Mouse (Mus musculus) forebrain, embryonic 10.5 days (tissue): ENCODE results near the gene Ric3. TPM values are rescaled to one million over a fixed set of nuclear protein-coding genes. Genes with fewer than 3 reads are reported as not detected.
"Not testable (repeated sequence)": the region's sequence is repeated elsewhere in the genome, so short reads cannot be mapped to it uniquely, and the experiment has no call there.

Experiments used
- DNase-seq: peaks from one replicate; pipeline ENCODE4 v3.0.0-alpha.2; 2017; ENCODE audit warnings: low spot score; ENCODE audit errors: extremely low spot score
- H3K27ac ChIP-seq: fragments of 300-500 bp; sonication (generic); 2 replicates; pipeline ENCODE4 v1.5.1; 2016; ENCODE audit warnings: mild to moderate bottlenecking
- H3K27me3 ChIP-seq: fragments of 300-500 bp; sonication (generic); 2 replicates; pipeline ENCODE4 v1.6.1; 2016; ENCODE audit warnings: mild to moderate bottlenecking; ENCODE audit not compliant: poor library complexity, severe bottlenecking
- H3K36me3 ChIP-seq: fragments of 300-500 bp; sonication (generic); replicated peaks from 2 replicates; pipeline ENCODE4 v1.6.1; 2016; ENCODE audit warnings: mild to moderate bottlenecking, moderate library complexity
- H3K4me1 ChIP-seq: fragments of 300-500 bp; sonication (generic); 2 replicates; pipeline ENCODE4 v1.6.1; 2016
- H3K4me3 ChIP-seq: fragments of 300-500 bp; sonication (generic); 2 replicates; pipeline ENCODE4 v1.5.1; 2016; ENCODE audit warnings: mild to moderate bottlenecking, moderate library complexity
- H3K9me3 ChIP-seq: fragments of 300-500 bp; sonication (generic); 2 replicates; pipeline ENCODE4 v1.6.1; 2016; ENCODE audit warnings: mild to moderate bottlenecking, moderate library complexity
- WGBS: fragments of 180-500 bp; shearing (Covaris S2); methylation state at CpG from one replicate; pipeline ENCODE4 v1.1.7; 2016; 5-methylcytosine and 5-hydroxymethylcytosine counted together
- polyA plus RNA-seq: library from polyadenylated mRNA; unstranded; fragments of >200 nt; fragmentation: Nextera tagmentation; extraction: Ambion mirVana; gene quantifications from 2 replicates; pipeline ENCODE4 v1.2.1, GENCODE M21; 2016

Gene Ric3
- polyA plus RNA-seq, 1 experiment from 2014 or later = 17.3 TPM

DNA sequence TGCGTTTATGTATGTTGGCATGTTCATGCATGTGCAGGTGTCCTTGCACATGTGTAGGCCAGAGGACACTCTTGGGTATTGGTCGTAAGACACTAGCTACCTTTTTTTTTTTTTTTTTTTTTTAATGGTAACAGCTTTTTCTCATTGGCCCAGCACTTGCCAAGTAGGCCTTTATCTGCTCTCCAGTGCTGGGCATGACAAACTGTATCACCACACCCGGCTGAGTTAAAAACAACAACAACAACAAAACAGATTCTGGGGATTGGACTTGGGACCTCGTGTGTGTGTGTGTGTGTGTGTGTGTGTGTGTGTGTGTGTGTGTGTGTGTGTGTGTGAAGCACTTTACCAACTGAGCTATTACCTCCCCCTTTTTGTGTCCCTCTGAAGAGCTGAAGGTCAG is 13.5 kb upstream of the Ric3 start:
- Histone ChIP-seq H3K4me3 (no peak overlapping the region), H3K36me3 (no peaks in the 10 kb centered on the region), H3K4me1 (peaks cover 10% of the 10 kb centered on the region), H3K27ac (no peak overlapping the region), H3K9me3 (no peaks in the 10 kb centered on the region), H3K27me3 (peaks cover 7% of the 10 kb centered on the region)
- 79% methylated on average over 4 of the region's 4 CpGs for WGBS
- DNase-seq = no peak

DNA sequence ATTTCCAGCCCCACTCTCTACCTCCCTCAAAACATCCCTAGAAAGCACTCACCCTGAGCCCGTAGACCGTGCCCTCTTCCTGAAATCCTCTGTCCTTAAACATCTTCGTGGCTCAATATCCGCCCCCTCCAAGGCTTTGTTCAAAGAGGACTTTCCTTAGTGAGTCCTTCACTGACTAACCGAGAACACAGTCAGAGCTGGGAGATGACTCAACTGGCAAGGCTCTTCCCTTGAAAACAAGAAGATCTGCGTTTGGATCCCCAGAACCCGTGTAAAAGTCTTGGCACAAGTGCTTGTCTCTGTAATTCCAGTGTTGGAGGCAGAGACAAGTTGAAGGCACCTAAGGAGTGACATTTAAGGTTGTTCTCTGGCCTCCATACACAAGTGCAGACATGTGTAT is 11.2 kb upstream of the Ric3 start:
- Histone ChIP-seq H3K4me3 (no peak overlapping the region), H3K9me3 (no peaks in the 10 kb centered on the region), H3K27ac (no peak overlapping the region), H3K27me3 (no peaks in the 10 kb centered on the region; the same call in 1 of the 2 replicates), H3K36me3 (no peaks in the 10 kb centered on the region), H3K4me1 (peaks cover 10% of the 10 kb centered on the region)
- no peak for DNase-seq
- no CpG with 5 or more reads among the region's 7 CpGs for WGBS

DNA sequence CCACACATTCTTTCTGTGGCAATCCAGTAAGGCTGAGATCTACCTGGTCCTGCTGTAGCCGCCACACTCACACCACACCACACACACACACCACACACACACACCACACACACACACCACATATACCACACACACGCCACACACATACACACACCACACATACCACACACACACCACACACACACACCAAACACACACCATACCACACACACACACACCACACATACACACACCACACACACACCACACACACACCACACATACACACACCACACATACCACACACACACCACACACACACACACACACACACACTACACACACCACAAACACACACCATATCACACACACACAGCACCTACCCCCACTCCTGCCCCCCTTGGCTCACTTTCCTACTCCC is 8.2 kb upstream of the Ric3 start:
- H3K9me3 ChIP-seq, H3K4me1 ChIP-seq, H3K27ac ChIP-seq, H3K27me3 ChIP-seq, H3K36me3 ChIP-seq, H3K4me3 ChIP-seq, DNase-seq: not testable (repeated sequence)
- no CpG with 5 or more reads among the region's 2 CpGs for WGBS

DNA sequence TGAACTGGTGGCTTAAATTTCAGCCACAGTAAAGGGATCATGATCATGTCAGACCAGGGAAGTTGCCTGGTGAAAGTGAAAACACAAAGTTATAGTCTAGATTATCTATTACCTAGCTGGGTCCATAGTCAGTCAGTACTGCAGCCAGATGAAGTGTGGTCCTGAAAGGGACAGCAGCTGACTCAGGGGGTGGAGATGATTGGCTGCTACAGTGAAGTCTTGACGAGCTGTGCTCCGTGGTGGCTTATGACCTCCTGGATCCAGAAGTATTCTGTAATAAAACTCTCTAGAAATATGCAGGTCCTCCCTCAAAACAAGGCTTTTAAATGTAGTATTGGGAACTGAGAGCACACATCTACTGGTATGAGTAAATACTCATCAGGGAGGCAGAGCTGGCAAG is 3.8 kb upstream of the Ric3 start:
- no peak for DNase-seq

DNA sequence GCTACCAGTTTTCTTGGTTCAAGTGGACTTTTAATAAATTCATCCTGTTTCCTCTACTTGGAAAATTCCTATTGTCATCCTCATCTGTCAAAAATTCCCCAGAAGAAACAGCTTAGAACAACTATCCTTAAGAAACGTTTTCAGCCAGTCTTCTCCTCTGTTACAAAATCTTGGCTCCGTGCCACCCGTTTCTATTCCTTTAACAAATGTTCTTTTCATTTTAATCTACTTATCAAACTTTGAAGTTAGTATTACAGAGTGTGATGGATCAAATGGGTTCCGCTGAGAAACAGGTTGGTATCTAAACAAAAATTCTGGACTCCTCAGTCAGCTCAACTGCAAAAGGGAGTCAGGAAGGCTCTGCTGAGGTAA is 668 bp upstream of the Ric3 start:
- Histone ChIP-seq H3K36me3 (no peaks in the 10 kb centered on the region; the same call in 1 of the 2 replicates), H3K4me1 (peaks cover 20% of the 10 kb centered on the region), H3K27ac (no peak overlapping the region), H3K27me3 (peaks cover 18% of the 10 kb centered on the region; the same call in 1 of the 2 replicates), H3K9me3 (no peaks in the 10 kb centered on the region), H3K4me3 (0 out of 2 replicates have a peak overlapping the region, but pooled peaks have one; percentile 62)
- DNase-seq = no peak
- 83% methylated on average over 4 of the region's 4 CpGs for WGBS

More for the DNA sequence above, 3.8 kb upstream of the Ric3 start:
- Histone ChIP-seq H3K27me3 (peaks cover 18% of the 10 kb centered on the region; the same call in 1 of the 2 replicates), H3K36me3 (no peaks in the 10 kb centered on the region), H3K27ac (no peak overlapping the region), H3K4me1 (peaks cover 17% of the 10 kb centered on the region), H3K4me3 (no peak overlapping the region), H3K9me3 (no peaks in the 10 kb centered on the region)
- WGBS = 35% methylated on average over 2 of the region's 2 CpGs

DNA sequence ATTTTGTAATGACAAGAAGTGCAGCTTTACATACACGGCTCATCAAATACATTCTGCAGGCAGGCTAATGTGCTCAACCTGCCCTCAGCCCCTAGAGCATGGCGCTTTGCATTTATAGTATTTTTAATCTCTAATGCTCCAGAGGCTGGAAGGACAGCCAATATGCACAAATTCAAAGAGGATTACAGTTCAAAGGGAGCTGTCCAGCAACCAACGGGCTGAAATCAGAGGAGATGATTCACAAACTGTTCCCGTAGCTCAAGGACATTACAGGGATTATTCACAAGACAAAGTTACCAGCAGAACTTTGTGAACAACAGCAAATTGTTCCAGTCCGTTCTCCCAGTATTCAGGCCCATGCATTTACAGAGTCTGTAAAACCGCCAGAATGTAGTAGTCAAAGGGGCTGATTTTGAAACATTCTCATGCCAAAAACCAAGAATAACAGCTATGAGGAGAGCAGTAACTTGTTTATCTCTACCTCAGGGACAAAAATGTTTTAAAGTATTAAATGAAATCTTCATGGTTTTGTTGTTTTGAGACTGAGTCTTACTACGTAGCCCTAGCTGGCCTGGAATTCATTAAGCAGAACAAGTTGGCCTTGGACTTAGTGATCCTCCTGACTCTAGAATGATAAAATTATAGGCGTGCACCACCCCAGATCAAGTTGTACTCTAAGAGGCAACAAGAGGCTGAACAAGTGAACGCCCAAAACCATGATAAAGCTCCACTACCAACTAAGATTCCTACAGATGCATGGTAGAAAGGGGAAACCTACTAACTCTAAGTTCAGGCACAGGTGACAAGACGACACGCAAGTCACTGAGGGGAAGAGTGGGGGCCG is 640 bp downstream of the Ric3 start:
- Histone ChIP-seq H3K4me1 (peaks cover 20% of the 10 kb centered on the region), H3K36me3 (no peaks in the 10 kb centered on the region; the same call in 1 of the 2 replicates), H3K4me3 (peak overlapping the region; percentile 62), H3K27ac (peak overlapping the region; percentile 81), H3K27me3 (peaks cover 18% of the 10 kb centered on the region; the same call in 1 of the 2 replicates), H3K9me3 (no peaks in the 10 kb centered on the region)
- WGBS = 24% methylated on average over 12 of the region's 12 CpGs
- DNase-seq = peak; percentile 21

DNA sequence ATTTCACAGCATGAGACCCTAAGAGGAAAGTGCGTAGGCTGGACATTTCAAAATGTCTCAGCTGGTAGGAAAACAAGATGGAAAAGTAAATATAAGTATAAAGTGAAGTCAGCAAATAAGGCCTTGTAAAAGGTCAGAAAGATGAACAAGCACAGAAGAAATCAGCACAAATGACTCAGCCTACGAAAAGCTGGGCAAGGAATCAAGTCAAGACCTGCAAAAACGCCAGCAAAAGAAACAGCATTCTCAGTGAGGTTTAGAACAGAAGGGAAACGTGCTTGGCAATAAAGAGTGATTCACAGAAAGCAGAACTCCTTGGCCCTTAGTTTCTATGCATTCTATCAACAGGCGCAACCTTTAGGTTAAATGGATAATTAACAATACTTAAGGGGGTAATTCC is 10.8 kb downstream of the Ric3 start:
- no peak overlapping the region for H3K27ac ChIP-seq
- no peak for DNase-seq
- 82% methylated on average over 5 of the region's 5 CpGs for WGBS

DNA sequence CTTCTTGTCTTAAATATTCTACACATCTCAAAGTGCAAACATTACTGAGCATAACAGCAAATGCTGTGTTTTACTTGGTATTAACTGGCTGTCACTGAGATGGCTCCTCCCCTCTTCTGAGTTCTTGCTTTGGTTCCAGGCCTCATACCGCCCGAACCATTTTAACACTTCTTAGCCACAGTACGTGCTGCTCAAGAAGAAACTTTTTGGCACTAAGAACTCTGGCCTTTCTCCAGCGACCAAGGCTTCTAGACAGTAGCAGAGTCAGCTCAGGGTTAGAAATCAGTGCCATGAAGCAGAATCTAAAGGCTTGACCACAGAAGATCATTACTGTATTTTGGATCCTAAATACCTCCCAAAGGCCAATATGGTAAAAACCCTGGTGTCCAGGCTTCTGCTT is 13.5 kb downstream of the Ric3 start:
- no peak for DNase-seq
- no peaks in the 10 kb centered on the region for H3K9me3 ChIP-seq
- no peaks in the 10 kb centered on the region for H3K4me1 ChIP-seq
- H3K27me3 ChIP-seq = no peaks in the 10 kb centered on the region
- no peak overlapping the region for H3K4me3 ChIP-seq
- H3K27ac ChIP-seq = no peak overlapping the region
- H3K36me3 ChIP-seq = no peaks in the 10 kb centered on the region
- 90% methylated on average over 4 of the region's 4 CpGs for WGBS

More for the DNA sequence above, 10.8 kb downstream of the Ric3 start:
- no peaks in the 10 kb centered on the region for H3K36me3 ChIP-seq
- H3K27me3 ChIP-seq = no peaks in the 10 kb centered on the region
- no peaks in the 10 kb centered on the region for H3K9me3 ChIP-seq
- H3K4me1 ChIP-seq = no peaks in the 10 kb centered on the region
- no peak overlapping the region for H3K4me3 ChIP-seq

DNA sequence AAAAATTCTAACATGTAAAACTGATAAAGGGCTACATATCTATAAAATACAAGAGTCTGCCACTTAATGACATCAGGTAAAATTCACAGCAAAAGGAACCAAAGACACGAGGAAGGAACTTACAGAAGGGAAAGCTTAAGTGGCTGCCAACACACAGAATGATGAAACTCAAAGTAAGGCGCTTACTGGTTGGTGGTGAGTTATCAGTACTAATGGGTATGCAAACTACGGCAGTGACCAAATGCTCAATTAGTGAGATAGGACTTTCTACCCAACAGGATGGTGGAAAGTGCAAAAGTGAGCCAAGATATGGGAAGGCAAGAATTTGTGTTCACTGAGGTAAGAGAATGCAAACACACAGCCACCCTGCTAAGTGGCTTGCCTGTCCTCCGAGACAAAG is 23.6 kb downstream of the Ric3 start:
- 91% methylated on average over 4 of the region's 4 CpGs for WGBS
- no peak overlapping the region for H3K27ac ChIP-seq
- DNase-seq = no peak
- peaks cover 8% of the 10 kb centered on the region for H3K36me3 ChIP-seq
- H3K27me3 ChIP-seq = no peaks in the 10 kb centered on the region
- no peaks in the 10 kb centered on the region for H3K4me1 ChIP-seq
- H3K9me3 ChIP-seq = no peaks in the 10 kb centered on the region
- H3K4me3 ChIP-seq = no peak overlapping the region

DNA sequence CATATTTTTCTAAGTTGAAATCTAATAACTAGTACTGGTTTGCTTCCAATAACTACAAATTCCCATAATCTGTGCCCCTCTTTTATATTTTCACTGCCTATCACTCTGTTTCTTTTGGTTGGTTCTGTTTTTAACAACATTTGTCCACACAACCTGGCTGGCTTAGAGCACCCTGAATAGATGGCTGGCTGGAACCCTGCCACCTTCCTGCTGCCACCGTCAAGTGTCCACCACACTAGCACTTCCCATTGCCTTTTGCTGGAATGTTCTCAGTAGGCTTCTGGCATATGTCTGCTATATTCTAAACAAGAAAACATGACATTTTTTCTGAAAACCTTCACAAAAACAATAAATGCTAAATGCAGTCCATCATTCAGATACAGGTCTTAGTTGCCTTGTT is 32.3 kb downstream of the Ric3 start:
- H3K4me3 ChIP-seq = no peak overlapping the region
- H3K9me3 ChIP-seq = no peaks in the 10 kb centered on the region
- no peak for DNase-seq
- H3K36me3 ChIP-seq = peaks cover 15% of the 10 kb centered on the region
- no peaks in the 10 kb centered on the region for H3K4me1 ChIP-seq
- whole genome bisulfite sequencing = 100% methylated on average over 1 of the region's 1 CpGs
- H3K27ac ChIP-seq = no peak overlapping the region
- H3K27me3 ChIP-seq = no peaks in the 10 kb centered on the region

DNA sequence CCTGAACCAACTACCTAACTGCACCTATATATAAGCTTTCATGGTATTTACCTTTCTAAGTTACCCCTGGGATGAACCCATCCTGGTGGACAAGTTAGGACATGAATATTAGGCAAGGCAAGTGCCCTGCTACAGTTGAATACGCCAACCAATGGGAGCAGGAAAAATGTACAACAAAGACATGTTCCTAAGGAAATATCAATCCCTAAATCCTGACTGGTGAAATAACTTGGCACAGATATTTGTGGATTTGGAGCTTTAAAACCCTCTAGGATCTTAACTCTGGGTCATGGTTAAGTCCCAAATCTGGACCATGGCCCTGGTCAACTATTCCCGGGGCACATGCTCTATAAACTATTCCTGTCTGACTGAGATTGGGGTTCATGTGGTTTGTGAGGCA is 37.3 kb downstream of the Ric3 start:
- H3K27me3 ChIP-seq = no peaks in the 10 kb centered on the region
- peaks cover 8% of the 10 kb centered on the region for H3K36me3 ChIP-seq
- no peak overlapping the region for H3K4me3 ChIP-seq
- H3K27ac ChIP-seq = no peak overlapping the region
- 96% methylated on average over 2 of the region's 2 CpGs for WGBS
- H3K4me1 ChIP-seq = no peaks in the 10 kb centered on the region
- no peaks in the 10 kb centered on the region for H3K9me3 ChIP-seq
- DNase-seq = no peak

DNA sequence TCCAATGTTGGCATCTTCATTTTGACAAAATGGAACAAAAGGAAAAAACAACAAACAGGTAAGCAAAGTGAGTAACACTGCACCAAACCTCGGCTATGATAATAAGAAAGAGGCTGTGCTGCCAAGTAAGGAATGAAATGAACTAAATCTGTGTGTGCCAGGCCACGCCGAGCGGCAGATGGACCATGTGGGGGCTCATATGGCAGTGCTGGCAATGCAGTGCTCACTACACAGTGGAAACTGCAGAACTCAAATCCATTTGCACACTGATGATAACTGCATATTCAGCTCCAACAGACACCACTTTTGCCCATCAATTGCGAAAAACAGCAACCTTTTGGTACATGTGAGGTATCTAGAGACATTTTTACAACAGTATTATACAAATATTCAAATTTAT is 43.7 kb downstream of the Ric3 start:
- H3K27me3 ChIP-seq = no peaks in the 10 kb centered on the region
- 95% methylated on average over 5 of the region's 5 CpGs for WGBS
- H3K36me3 ChIP-seq = peaks cover 20% of the 10 kb centered on the region
- no peaks in the 10 kb centered on the region for H3K4me1 ChIP-seq
- no peaks in the 10 kb centered on the region for H3K9me3 ChIP-seq
- no peak for DNase-seq
- H3K27ac ChIP-seq = no peak overlapping the region
- no peak overlapping the region for H3K4me3 ChIP-seq

DNA sequence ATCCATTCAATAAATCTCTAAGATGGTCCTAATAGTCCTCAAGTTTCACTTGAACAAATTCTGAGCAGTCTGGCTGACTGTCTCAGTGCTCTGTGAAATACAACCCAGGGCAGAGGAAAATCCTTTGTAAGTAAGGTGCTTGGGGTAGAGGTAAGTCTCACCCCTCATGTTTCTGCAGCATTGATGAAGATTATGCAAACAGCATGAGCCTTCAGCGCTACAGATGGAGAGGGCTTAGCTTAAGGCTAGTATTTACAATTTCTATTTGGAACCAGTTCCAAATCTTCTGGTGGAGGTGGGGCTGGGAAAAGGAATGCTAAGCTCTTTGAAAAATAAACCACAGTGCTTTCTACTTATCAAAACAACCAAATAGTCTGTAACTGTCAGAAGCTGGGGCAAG is 44.1 kb downstream of the Ric3 start:
- no peak for DNase-seq
- WGBS = 52% methylated on average over 1 of the region's 1 CpGs
- peaks cover 20% of the 10 kb centered on the region for H3K36me3 ChIP-seq

More for the DNA sequence above, 44.1 kb downstream of the Ric3 start:
- no peaks in the 10 kb centered on the region for H3K9me3 ChIP-seq
- no peaks in the 10 kb centered on the region for H3K4me1 ChIP-seq
- no peak overlapping the region for H3K27ac ChIP-seq
- H3K27me3 ChIP-seq = no peaks in the 10 kb centered on the region
- H3K4me3 ChIP-seq = no peak overlapping the region
